Mouse (Mus musculus): ENCODE data around the gene Tkfc.
"Not testable (repeated sequence)": the region's sequence is repeated elsewhere in the genome, so short reads cannot be mapped to it uniquely, and the experiment has no call there.

The Tkfc gene

DNA sequence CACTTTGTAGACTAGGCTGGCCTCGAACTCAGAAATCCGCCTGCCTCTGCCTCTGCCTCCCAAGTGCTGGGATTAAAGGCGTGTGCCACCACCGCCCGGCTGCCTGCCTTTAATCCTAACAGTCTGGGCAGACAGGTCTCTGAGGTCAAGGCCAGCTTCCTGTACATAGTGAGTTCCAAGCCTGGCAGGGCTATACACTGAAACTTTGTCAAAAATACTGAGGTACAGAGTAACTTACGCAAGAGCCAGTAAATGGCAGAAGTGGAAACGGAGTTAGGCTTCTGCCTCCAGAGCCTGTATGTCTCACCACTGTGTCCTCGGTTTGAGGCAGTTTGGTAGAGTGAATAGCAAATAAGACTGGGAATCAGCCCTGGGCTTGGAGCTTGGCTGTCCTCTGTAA is 18.2 kb downstream of the Tkfc start:
- DNase-seq = no peak

DNA sequence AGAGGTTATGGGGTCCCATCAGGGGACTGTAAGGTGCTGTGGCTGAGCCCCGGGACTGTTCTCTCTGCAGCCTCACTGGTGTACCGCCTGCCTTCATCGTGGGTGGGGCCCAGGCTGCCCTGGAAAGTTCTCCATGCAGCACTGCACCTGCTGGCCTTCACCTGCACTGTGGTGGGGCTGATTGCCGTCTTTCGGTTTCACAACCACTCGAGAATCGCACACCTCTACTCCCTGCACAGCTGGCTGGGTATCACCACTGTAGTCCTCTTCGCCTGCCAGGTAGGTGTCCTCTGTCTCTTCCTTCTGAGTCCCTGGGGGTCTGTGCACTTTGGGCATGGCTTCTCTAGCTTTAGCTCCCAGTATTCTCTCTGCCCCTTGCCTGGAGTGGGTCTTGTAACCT is 20.3 kb downstream of the Tkfc start:
- DNase-seq = no peak

DNA sequence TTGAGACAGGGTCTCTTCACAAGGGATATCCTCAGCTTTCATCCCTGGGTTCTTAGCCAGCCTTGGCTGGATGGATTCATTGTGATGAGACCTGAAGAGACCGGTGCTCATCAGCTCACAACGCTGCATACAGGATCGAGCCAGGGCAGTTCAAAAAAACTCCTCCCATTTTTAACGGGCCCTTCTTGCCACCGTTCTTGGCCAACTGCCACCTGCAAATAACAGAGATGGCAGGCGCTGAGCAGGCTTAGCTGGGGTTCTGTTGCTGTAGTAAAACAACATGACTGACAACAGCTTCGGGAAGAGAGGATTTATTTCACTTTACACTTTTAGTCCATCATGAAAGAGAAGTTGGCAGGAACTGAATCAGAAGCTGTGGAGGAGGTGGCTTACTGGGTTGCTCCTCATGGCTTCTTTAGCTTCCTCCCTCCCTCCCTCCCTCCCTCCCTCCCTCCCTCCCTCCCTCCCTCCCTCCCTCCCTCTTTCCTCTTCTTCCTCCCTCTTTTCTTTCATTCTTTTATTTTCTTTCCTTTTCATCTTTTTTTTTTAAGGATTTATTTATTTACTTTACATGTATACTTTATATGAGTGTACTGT is 21.8 kb downstream of the Tkfc start:
- no peak for DNase-seq

DNA sequence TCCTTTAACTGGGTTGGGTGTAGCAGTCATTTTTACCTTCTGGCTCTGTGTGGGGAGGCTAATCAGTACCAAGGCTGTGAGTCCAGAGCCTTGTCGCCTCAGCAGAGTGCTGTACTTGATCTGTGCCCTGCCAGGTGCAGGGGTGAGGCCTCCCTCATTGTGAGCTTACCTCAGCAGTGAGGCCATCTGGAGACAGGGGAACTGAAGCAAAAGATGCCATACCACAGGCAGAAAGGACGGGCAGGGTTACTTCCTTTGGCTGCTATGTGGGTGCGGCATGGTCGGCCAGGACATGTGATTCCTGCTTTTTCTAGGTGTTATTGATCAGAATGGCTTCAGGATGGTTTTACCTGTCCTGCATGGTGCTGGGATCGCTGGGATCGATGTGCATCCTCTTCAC is 23.5 kb downstream of the Tkfc start:
- DNase-seq = no peak

DNA sequence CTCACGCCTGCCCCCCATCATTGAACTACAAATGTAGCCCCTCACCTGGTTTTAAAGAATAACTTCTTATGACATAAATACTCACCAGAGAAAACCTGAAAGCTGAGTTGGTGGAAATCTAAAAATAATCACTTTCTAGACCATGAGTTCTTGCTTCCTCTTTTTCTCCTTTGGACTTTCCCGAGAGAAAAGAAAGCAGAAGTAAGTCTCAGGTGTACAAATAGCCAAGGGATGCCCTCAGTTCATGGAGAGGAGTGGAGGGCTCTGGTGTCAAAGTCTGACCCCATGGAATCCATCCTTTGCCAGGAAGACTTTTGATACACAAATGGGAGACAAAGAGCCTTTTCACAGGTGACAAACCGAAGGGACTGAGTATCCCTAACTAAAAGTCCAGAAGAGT is 24.7 kb downstream of the Tkfc start:
- no peak for DNase-seq

DNA sequence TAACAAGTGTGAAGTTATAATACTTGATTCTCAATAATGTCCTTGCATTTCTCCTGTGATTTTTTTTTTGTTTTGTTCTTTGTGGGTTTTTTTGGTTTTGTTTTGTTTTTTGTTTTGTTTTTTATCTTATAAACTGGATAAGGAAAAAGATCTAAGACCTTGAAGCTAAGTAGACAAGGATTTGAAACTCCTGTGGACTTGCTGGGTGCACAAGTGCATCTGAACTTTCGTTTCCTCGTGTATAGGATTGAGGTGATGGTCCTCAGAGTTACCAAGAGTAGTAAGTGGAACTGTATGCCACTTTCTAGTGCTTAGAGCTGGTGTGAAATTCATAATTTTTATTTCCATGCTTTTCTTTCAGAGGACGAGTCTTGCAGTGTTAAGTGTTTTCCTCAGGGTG is 25.4 kb downstream of the Tkfc start:
- DNase-seq = no peak

DNA sequence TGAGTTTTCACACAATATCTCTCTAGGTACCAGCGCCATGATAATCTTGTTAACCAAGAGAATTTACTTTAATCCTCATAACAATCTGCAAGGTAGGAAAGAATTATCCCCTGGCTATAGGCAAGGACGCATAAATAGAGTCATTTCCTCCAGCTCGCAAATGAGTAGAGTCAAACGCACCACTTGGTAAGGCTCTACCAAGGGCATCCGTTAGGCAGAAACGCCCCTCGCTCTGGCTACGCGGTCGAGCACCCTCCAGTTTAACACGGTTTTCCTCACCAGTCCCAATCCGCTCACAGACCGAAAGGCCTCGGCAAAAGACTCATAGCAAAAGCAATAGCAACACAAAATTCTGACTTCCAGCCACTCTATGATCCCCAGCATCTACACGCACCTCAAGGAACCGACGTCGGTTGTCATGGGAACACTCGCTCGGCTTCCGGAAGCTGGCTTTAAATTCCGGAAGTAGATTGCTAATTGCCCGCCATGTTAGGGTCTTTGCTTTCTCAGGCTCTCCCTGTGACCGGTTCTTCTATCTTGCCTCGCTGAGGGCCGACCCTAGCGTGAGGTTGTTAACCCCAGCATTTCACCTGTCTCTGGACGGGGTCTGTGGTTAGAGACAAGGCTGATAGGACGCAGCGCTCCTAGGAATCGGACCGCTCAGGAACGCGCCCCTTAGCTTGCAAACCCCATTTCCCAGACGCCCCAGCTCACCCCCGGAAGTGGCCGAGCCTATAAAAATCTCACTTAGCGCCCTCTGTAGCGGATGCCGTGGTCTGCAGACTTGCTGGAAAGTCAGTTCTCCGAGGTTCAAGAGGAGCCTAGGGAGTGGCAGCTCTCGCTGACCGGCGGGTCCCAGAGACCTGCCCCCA is 28.5 kb downstream of the Tkfc start, which contains the start of the genes Cyb561a3 and Tmem138:
TSS of gene Cyb561a3 (plus strand) at position 483 of the 872 bp plus-strand sequence.
TSS of gene Tmem138 (minus strand) at position 673 of the 872 bp plus-strand sequence.
- peak; percentile 93 to 94 for DNase-seq

DNA sequence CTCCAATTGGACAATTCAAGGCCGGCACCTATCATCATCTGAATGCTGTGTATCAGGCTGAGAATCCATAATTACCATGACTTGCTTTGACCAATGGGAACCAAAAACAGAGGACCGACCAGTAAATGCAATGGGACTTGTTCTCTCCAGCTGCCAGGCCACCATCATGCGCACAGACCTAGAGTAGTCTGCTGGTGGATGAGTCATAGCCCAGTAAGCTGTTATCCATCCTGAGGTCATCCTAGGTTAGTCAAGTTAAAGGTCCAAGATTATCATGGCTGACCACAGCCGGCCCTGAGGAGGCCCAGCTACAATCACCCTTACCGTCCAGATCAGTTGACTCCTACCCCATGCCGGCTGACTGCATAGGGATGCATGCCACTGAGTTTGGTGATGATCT is 35.8 kb downstream of the Tkfc start:
- DNase-seq = no peak

DNA sequence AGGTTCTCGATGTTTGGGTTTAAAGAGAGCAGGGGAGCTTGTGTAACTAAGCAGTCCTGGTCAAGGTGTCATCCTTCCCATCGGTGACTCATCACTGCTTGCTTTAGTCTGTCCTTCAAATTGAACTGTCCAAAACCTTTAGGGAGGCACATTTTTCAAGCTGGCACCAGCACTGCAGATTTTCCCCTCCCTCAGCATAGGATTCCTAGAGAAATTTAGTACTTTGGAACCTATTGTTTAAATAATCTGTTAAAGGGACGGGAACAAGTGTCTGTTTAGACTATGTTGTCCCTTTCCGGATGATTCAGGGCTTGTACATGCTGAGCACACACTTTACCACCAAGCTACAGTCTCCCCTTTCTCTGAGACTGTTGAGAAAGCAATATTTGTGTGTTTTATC is 40.2 kb downstream of the Tkfc start:
- DNase-seq = no peak

DNA sequence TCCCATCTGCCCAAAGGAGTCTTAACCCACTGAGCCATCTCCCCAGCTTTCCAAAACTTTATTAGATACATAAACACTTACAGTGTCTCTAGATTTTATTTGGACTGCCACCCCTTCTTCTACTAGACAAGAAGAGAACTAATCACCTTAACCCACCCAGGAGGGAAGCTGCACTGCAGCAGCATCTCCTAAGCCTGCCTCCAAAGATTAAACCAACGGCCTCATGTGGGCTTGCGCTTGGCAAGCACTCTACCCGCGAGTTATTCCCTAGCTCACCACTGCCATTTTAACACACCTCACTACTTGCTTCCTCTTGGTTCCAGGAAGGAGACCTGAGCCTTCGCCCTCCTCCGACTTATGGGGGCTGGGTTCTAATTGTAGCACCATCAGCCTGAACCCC is 41.2 kb downstream of the Tkfc start:
- DNase-seq = no peak

DNA sequence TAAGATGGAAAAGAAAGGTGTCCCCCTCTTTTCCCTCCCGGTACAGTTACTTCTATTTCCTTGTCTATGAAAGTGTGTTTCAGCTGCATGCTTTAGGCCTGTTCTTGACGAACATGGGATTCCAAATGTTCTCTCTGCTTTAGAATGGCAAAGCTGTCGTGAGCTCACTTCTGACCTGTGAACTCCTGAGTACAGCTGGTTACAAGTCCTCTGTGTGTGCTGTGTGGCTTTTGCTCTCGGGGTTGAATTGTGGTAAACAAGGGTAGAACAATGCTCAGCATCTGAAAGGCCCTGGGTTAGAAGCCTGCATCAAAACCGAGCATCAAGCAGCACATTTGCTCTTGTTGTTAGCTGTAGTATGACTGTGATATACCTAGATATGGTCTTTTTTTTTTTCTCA is 43.1 kb downstream of the Tkfc start:
- DNase-seq = no peak

DNA sequence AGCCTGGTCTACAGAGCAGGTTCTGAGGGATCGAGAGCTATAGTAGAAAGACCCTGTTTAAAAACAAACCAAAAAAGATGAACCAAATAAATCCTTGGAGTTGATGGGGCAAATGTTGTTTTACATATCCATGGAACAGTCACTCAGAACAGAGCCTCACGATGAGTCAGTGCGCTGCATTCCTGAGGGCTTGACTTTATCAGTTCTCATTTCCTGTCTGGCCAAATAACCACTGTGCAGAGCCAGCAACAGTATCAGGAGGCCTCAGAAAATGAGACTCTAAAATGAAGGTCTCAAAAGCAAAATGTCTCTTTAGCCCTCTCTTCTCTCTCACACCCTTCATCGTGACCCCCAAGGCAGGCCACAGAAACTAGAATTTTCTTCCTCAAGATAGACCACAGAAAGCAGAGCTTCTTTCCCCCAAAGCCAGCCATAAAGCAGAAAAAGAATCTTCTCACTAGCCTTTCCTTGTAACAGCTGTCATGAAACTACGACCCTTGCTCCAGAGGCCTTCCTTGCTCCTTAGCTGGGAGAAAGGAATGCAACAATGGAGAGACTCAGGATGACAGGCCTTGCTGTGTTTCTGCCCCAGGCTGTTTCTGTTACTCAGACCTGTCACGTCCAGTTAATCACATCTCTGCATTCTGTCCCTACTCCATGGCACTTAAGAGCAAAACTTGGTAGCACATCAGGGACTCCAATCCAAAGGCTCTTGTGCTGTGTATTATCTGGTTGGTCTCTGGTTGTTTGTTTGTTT is 43.7 kb downstream of the Tkfc start:
- no peak for DNase-seq

DNA sequence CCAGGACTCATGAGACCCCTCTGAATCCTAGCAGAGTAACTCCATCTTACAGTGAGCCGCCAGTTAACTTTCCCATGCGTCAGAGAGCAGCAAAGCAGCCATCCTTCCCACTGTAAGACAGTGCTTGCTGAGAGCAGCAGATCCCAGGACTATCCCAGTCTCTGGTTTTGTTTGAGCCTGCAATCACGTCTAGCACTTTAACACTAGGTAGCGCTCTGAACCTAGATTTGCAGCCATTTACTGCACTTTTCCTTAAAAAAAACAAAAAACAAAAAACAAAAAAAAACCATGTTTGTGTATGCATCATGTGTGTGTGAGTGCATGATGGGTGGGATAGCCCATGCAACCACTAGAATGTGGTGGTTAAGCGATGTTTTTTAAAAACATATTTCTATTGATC is 45.3 kb downstream of the Tkfc start:
- DNase-seq = no peak

DNA sequence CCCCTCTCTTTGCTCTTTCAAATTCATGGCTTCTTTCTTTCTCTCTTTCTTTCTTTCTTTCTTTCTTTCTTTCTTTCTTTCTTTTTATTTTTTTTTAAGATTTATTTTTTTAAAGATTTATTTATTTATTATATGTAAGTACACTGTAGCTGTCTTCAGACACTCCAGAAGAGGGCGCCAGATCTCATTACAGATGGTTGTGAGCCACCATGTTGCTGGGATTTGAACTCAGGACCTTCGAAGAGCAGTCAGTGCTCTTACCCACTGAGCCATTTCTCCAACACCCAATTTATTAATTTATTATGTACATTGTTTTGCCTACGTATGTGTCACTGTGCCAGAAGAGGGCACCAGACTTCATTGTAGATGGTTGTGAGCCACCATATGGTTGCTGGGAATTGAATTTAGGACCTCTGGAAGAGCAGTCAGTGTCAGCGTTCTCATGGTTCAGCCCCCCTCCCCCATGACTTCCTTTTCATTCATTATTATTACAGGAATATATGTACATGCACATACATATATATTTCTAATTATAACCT is 47.5 kb downstream of the Tkfc start:
- not testable (repeated sequence) for DNase-seq

DNA sequence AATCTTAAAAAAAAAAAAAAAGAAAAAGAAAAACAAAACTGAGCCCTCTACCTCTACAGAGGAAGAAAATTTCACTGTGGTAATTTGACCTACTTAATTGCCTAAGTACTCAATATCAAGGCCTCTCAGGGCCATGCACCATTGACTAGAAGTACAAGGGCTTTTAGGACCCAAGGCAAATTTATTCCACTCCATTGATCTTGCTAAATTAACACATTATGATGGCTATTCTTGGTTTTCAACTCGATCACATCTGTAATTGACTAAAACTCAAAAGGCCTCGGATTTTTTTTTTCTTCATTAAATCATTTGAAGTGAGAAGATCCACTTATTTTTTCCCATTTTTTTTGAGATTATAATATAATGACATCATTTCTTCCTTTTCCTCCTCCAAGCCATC is 48.0 kb downstream of the Tkfc start:
- DNase-seq = no peak

DNA sequence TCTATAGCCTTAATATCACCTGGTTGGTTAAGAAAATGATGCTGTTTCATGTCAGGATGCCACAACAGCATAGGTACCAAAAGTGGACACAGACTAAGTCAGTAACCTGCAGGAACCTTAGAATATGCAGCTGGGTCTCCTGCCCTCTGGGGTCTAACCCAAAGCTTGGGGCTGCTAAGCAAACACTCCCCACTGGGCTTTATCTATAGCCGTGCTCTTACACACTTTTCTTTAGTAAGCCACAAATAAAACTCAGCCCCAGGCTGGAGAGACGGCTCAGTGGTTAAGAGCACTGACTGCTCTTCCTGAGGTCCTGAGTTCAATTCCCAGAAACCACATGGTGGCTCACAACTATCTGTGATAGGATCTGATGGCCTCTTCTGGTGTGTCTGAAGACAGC is 48.5 kb downstream of the Tkfc start:
- DNase-seq = no peak

DNA sequence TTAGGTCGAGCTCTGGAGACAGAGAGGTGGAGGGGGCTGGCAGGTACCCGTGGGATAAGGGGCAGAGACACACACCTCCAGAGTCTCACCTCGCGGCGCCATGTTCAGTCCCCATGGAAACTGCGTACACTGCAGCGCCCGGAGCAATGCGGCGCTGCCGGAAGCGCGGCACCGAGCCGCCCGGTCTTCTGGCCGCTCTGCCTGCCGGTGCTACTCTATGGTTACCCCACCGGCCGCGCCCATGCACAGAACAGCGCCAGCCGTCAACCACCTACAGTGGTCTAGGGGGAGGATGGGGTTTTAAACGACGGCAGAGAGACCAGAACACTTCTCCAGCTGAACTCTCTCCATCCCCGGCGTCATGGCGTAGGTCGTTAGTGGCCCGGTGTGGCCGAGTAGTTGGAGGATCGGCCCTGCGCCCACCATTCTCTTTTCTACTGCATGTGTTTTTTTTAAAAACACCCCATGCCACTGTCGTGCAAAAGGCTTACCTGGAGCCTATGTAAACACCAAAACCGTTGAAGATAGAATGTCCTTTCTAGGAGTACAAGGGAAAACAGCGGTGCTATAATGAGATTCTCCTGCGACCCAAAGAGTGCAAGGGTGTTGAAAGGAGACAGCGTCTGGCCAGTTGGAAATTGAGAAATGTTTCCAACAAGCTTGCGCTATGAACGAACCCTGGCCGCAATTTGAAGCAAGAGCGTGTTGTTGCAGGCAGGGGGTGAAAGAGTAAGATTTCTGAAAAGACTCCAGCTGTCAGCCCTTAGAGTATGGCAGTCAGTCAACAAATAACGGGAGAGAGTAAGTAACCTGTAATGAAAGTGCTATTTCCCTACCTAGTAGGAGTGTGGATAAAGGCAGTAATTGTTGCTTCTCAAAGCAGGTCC is 49.6 kb downstream of the Tkfc start, which contains the start of gene Tmem216:
TSS of gene Tmem216 (minus strand) at position 615 of the 887 bp plus-strand sequence.
- DNase-seq = peak; percentile 78 to 79

DNA sequence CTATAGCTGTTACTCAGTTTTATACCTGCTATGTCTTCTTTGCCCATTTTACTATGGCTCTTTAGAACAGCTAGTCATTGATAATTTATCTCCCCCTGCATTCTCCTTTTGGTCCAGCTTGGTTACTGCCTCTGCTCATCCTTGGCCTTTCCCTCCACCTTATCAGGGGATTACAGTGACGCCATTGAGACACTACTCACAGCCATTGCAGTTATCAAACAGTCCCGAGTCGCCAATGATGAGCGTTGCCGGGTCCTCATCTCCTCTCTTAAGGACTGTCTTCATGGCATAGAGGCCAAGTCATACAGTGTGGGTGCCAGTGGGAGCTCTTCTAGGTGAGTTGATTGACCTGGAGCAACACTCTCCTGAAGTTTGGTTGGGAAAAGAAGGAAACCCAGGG is 66.0 kb downstream of the Tkfc start:
- no peak for DNase-seq

All from kidney, adult 8-10 months (tissue).